Mouse (Mus musculus): Measurements from ENCODE around the gene Cmas.

Gene Cmas

GRCm38 (mm10) chr6:142823008-142823787 is 66.7 kb downstream of the Cmas start:
- DNase-seq (ENCODE audit: extremely low spot score, low read depth, low spot score) = no peak

Data from hindlimb bud, embryonic 11.5 days (tissue).